Mouse (Mus musculus) cerebellum, adult 2 months (tissue): ENCODE measurements around the gene Olfr487.

Experiments
- CTCF ChIP-seq: fragments of 200-500 bp; IDR thresholded peaks from 2 replicates; pipeline ENCODE4 v1.5.1; 2011; ENCODE audit warnings: low read depth, mild to moderate bottlenecking, control low read depth, low read length, moderate library complexity, borderline replicate concordance; ENCODE audit not compliant: insufficient read depth
- POLR2A ChIP-seq: fragments of 200-500 bp; IDR thresholded peaks from 2 replicates; pipeline ENCODE4 v1.6.1; 2011; ENCODE audit warnings: low read length, control low read depth, borderline replicate concordance; ENCODE audit not compliant: insufficient read depth

- TF ChIP-seq POLR2A: no peak
- no peak for TF ChIP-seq CTCF
Observed at GRCm38 (mm10) chr7:108159771-108160170, 54.7 kb downstream of the Olfr487 start, which contains the start of gene Olfr485.
